Mouse (Mus musculus) embryonic facial prominence, embryonic 14.5 days (tissue): Measurements from ENCODE around the gene Fam49a. TPM values are rescaled to one million over a fixed set of nuclear protein-coding genes. Genes with fewer than 3 reads are reported as not detected.

Experiments
- ATAC-seq: fragments of 200-750 bp; cut with Nextera tagmentation; 2 replicates; pipeline ENCODE4 v1.8.0; 2017; ENCODE audit warnings: low read depth, moderate number of reproducible peaks, moderate TSS enrichment
- DNase-seq: peaks from one replicate; pipeline ENCODE4 v3.0.0-alpha.2; 2015; ENCODE audit warnings: low spot score
- H3K27ac ChIP-seq: fragments of 300-500 bp; sonication (generic); replicated peaks from 2 replicates; pipeline ENCODE4 v1.5.1; 2014; ENCODE audit warnings: low read depth, mild to moderate bottlenecking, low read length, moderate library complexity
- H3K27me3 ChIP-seq: fragments of 300-500 bp; sonication (generic); replicated peaks from 2 replicates; pipeline ENCODE4 v1.6.1; 2014; ENCODE audit warnings: low read length; ENCODE audit not compliant: control insufficient read depth, insufficient read depth
- H3K36me3 ChIP-seq: fragments of 300-500 bp; sonication (generic); 2 replicates; pipeline ENCODE4 v1.6.1; 2014; ENCODE audit warnings: low read length, mixed read lengths; ENCODE audit not compliant: control insufficient read depth, insufficient read depth
- H3K4me1 ChIP-seq: fragments of 300-500 bp; sonication (generic); 2 replicates; pipeline ENCODE4 v1.6.1; 2014; ENCODE audit warnings: antibody characterized with exemption, low read length; ENCODE audit not compliant: control insufficient read depth, insufficient read depth
- H3K4me2 ChIP-seq: fragments of 300-500 bp; sonication (generic); 2 replicates; pipeline ENCODE4 v1.6.1; 2014; ENCODE audit warnings: low read depth, mild to moderate bottlenecking, low read length, moderate library complexity, mixed read lengths
- H3K4me3 ChIP-seq: fragments of 300-500 bp; sonication (generic); 2 replicates; pipeline ENCODE4 v1.5.1; 2014; ENCODE audit warnings: low read depth, mild to moderate bottlenecking, low read length
- H3K9ac ChIP-seq: fragments of 300-500 bp; sonication (generic); 2 replicates; pipeline ENCODE4 v1.6.1; 2014; ENCODE audit warnings: low read depth, mild to moderate bottlenecking, low read length, moderate library complexity, mixed read lengths
- H3K9me3 ChIP-seq: fragments of 300-500 bp; sonication (generic); 2 replicates; pipeline ENCODE4 v1.6.1; 2016; ENCODE audit warnings: low read length; ENCODE audit not compliant: control insufficient read depth
- WGBS: fragments of 180-500 bp; shearing (Covaris S2); extraction: QIAGEN DNeasy Blood & Tissue Kit; methylation state at CpG from one replicate; pipeline ENCODE4 v1.1.7; 2014; 5-methylcytosine and 5-hydroxymethylcytosine counted together
- polyA plus RNA-seq: library from polyadenylated mRNA; unstranded; fragments of >200 nt; fragmentation: Nextera tagmentation; extraction: Ambion mirVana; gene quantifications from 2 replicates; pipeline ENCODE4 v1.2.1, GENCODE M21; 2014

Gene Fam49a
- polyA plus RNA-seq, 1 experiment from 2014 or later, result 16.0 TPM

DNA sequence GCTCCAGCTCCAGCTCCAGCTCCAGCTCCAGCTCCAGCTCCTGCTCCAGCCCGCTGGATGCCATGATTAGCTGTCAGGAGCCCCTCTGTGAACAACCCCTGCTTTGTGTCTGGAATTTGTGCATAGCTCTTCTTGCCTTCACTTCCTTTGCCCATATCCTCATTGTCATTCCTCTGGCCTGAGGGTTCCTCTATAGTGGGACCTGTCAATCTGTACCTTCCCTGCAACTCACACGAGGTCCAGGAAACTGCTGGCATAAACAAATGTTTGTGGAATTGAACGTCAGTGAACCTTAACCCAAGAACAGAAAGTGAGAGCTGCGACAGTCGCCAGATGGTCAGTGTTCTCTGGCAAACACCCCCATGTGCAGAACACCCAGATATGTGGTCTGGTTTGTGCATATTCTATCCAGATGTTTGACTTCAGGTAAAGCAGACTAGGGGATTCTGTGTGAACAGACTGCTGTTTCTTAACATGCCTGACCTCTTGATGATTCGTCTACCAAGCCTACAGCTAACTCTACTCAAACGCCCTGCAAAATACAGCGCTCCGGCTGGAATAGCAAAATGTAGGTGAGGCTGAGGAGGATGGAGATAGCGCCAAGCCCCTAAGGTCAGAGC, 143.7 kb downstream of the Fam49a start:
- Histone ChIP-seq H3K4me3 (no peak overlapping the region), H3K9ac (no peak overlapping the region), H3K9me3 (no peaks in the 10 kb centered on the region), H3K36me3 (no peaks in the 10 kb centered on the region), H3K27me3 (no peaks in the 10 kb centered on the region), H3K4me1 (peaks cover 9% of the 10 kb centered on the region; the same call in 1 of the 2 replicates), H3K27ac (no peak overlapping the region), H3K4me2 (peak overlapping the region; percentile 6; the same call in 1 of the 2 replicates)
- peak; percentile 38 for DNase-seq
- 30% methylated on average over 10 of the region's 10 CpGs for WGBS
- ATAC-seq, result no peak; the same call in 1 of the 2 replicates

DNA sequence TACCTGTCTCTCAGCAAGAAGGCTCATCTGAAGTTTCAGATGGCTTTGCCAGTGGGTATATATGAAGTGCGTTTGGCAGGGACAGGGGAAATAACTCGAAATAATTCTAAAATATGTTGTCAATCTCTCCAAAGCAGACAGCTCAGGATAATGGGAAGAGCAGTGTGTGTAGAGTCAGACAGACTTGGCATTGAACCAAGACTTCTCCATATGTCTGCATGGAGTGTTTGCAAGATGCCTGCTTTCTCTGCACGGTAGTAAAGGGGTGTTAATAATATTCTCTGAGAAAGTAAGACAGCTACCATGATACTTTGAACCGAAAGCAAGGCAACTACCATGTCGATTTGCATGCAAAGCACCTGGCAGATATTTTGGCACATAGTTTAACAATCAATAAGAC, 147.1 kb downstream of the Fam49a start:
- peaks cover 6% of the 10 kb centered on the region; the same call in 1 of the 2 replicates for H3K4me1 ChIP-seq
- ATAC-seq (no peak), DNase-seq (peak; percentile 58)
- no peaks in the 10 kb centered on the region for H3K36me3 ChIP-seq
- H3K4me2 ChIP-seq, result no peak overlapping the region
- WGBS, result 49% methylated on average over 5 of the region's 5 CpGs
- H3K27me3 ChIP-seq, result no peaks in the 10 kb centered on the region
- no peak overlapping the region for H3K27ac ChIP-seq
- H3K9ac ChIP-seq, result no peak overlapping the region
- no peaks in the 10 kb centered on the region for H3K9me3 ChIP-seq
- H3K4me3 ChIP-seq, result no peak overlapping the region

DNA sequence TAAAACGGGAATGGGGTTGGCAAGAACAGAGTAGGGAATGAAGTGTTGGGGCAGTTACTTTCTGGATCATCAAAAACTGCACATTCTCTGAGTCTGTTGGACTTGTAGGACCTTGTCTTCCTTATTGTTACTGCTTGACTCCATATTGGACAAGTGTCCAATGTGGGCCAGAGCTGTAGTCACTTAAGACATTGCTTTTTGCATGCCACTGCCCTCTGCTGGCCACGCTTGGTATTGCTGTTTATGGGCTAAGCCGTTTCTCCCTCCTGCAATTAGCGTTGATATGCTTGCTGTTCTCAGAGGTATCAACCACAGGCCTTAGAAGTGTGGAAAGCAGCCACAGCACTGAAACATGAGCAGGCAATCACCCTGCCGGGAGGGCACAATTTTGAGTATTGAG, 150.7 kb downstream of the Fam49a start:
- 0 out of 2 replicates have a peak, but pooled peaks have one; percentile 30 for ATAC-seq
- H3K36me3 ChIP-seq, result no peaks in the 10 kb centered on the region
- H3K4me3 ChIP-seq, result no peak overlapping the region
- no peaks in the 10 kb centered on the region for H3K9me3 ChIP-seq
- no peaks in the 10 kb centered on the region for H3K4me1 ChIP-seq
- no peaks in the 10 kb centered on the region for H3K27me3 ChIP-seq
- DNase-seq, result peak; percentile 68
- 30% methylated on average over 5 of the region's 5 CpGs for WGBS
- no peak overlapping the region for H3K27ac ChIP-seq
- H3K4me2 ChIP-seq, result no peak overlapping the region
- no peak overlapping the region for H3K9ac ChIP-seq

DNA sequence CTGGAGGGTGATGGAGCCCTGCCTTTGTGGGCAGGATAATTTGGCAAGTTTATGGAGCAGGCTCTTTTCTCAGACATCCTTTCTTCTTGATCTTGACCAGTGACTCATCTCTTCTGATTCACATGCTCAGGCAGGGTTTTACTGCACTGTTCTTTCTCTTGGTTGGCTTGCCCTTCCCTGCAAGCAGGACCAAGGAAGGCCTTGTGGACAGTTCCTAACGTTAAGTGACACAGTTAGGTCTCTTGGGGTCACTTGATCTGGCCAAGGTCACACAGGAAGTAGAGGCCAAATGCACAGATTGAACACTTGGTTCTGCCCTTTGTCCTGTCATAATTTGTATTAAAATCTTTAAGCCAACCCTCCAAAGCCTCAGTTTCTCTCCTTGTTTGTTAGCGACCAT, 158.5 kb downstream of the Fam49a start:
- no peak overlapping the region for H3K27ac ChIP-seq
- no peak for DNase-seq
- 7% methylated on average over 2 of the region's 2 CpGs for WGBS
- ATAC-seq, result 0 out of 2 replicates have a peak, but pooled peaks have one; percentile 16
- H3K9me3 ChIP-seq, result no peaks in the 10 kb centered on the region
- no peak overlapping the region for H3K9ac ChIP-seq
- H3K4me3 ChIP-seq, result no peak overlapping the region
- no peaks in the 10 kb centered on the region for H3K4me1 ChIP-seq
- H3K36me3 ChIP-seq, result no peaks in the 10 kb centered on the region
- H3K4me2 ChIP-seq, result no peak overlapping the region
- no peaks in the 10 kb centered on the region for H3K27me3 ChIP-seq

GRCm38 (mm10) chr12:12420841-12421579, 159.1 kb downstream of the Fam49a start:
- ATAC-seq (peak; percentile 96), DNase-seq (peak; percentile 90)
- no peaks in the 10 kb centered on the region for H3K9me3 ChIP-seq
- H3K27me3 ChIP-seq, result no peaks in the 10 kb centered on the region
- H3K4me2 ChIP-seq, result peak overlapping the region; percentile 67
- peak overlapping the region; percentile 43 for H3K4me3 ChIP-seq
- no peak overlapping the region for H3K27ac ChIP-seq
- WGBS, result 12% methylated on average over 25 of the region's 25 CpGs
- H3K36me3 ChIP-seq, result no peaks in the 10 kb centered on the region
- no peaks in the 10 kb centered on the region for H3K4me1 ChIP-seq
- H3K9ac ChIP-seq, result peak overlapping the region; percentile 67

- H3K4me3 ChIP-seq, result no peak overlapping the region
- no peaks in the 10 kb centered on the region for H3K27me3 ChIP-seq
- H3K9ac ChIP-seq, result no peak overlapping the region
- DNase-seq, result no peak
- no peak overlapping the region for H3K27ac ChIP-seq
- H3K4me1 ChIP-seq, result no peaks in the 10 kb centered on the region
- no peak overlapping the region for H3K4me2 ChIP-seq
- WGBS, result 89% methylated on average over 8 of the region's 8 CpGs
- H3K9me3 ChIP-seq, result no peaks in the 10 kb centered on the region
- no peak for ATAC-seq
- no peaks in the 10 kb centered on the region for H3K36me3 ChIP-seq
These were observed 159.6 kb downstream of the Fam49a start for GRCm38 (mm10) chr12:12421580-12421878.

GRCm38 (mm10) chr12:12425188-12425587, 163.2 kb downstream of the Fam49a start:
- Histone ChIP-seq H3K9ac (no peak overlapping the region), H3K27me3 (no peaks in the 10 kb centered on the region), H3K4me3 (no peak overlapping the region), H3K4me2 (no peak overlapping the region), H3K27ac (no peak overlapping the region), H3K36me3 (no peaks in the 10 kb centered on the region), H3K9me3 (no peaks in the 10 kb centered on the region), H3K4me1 (no peaks in the 10 kb centered on the region)
- DNase-seq (no peak), ATAC-seq (no peak)
- 67% methylated on average over 5 of the region's 5 CpGs for WGBS

GRCm38 (mm10) chr12:12427285-12427684, 165.3 kb downstream of the Fam49a start:
- no peak overlapping the region for H3K4me3 ChIP-seq
- H3K4me2 ChIP-seq, result no peak overlapping the region
- no peaks in the 10 kb centered on the region for H3K27me3 ChIP-seq
- H3K27ac ChIP-seq, result no peak overlapping the region
- no peaks in the 10 kb centered on the region for H3K4me1 ChIP-seq
- H3K9ac ChIP-seq, result no peak overlapping the region
- ATAC-seq (no peak), DNase-seq (no peak)
- 98% methylated on average over 1 of the region's 1 CpGs for WGBS
- no peaks in the 10 kb centered on the region for H3K36me3 ChIP-seq
- no peaks in the 10 kb centered on the region for H3K9me3 ChIP-seq

- no peak overlapping the region for H3K9ac ChIP-seq
- 81% methylated on average over 7 of the region's 7 CpGs for WGBS
- DNase-seq (no peak), ATAC-seq (no peak)
- no peaks in the 10 kb centered on the region for H3K4me1 ChIP-seq
- no peak overlapping the region for H3K4me2 ChIP-seq
- no peaks in the 10 kb centered on the region for H3K36me3 ChIP-seq
- no peaks in the 10 kb centered on the region for H3K9me3 ChIP-seq
- H3K4me3 ChIP-seq, result no peak overlapping the region
- no peaks in the 10 kb centered on the region for H3K27me3 ChIP-seq
- no peak overlapping the region for H3K27ac ChIP-seq
These were observed 166.9 kb downstream of the Fam49a start for GRCm38 (mm10) chr12:12428886-12429285.
